10 mouse cellular contexts compared by ENCODE assay signal in genomic region chr9:56463686-56464515, GRCm38 (mm10). TPM values are rescaled to one million over a fixed set of nuclear protein-coding genes. Genes with fewer than 3 reads are reported as not detected.
DNase-seq lines count a peak whose midpoint lies in the region; ATAC-seq and TF ChIP-seq lines count a peak whose summit lies in the region.
"Had no signal": no experiment of that assay in that cellular context is flagged by ENCODE, and none has a peak within 500 bp of the region (broad histone marks: within the 10 kb centered on the region; RNA-seq: fewer than 3 reads in every experiment).

No protein-coding gene starts in this region.

- no peak for ATAC-seq in liver, embryonic 11.5 days (replicated peaks; ENCODE audit: low FRiP score)
- ATAC-seq in forebrain, embryonic 11.5 days (replicated peaks; ENCODE audit: low FRiP score) = no peak

- H3K9ac ChIP-seq in liver, adult 2 months (ENCODE audit: low read depth, low read length) = no peak overlapping the region
- H3K9ac ChIP-seq in liver, embryonic 11.5 days (ENCODE audit: low read depth, low read length) = no peak overlapping the region
- no peak overlapping the region for H3K9ac ChIP-seq in forebrain, embryonic 11.5 days (ENCODE audit: low read length)
- H3K9ac ChIP-seq: forebrain, embryonic 15.5 days had no signal

- DNase-seq in liver, adult 2 months (ENCODE audit: extremely low read depth, low read depth, low spot score) = peak; percentile 40
- DNase-seq in liver, embryonic 11.5 days (ENCODE audit: low spot score) = no peak
- peak; percentile 96 for DNase-seq in fibroblast of lung, adult 2 months (ENCODE audit: low read depth)
- DNase-seq in kidney, adult 11 months = peak; percentile 55
- peak; percentile 44 to 52 for DNase-seq in lung, postnatal 4 days
- DNase-seq in forebrain, embryonic 11.5 days (ENCODE audit: low spot score) = no peak
- no peak for DNase-seq in embryo, embryonic 10.5 days (ENCODE audit: low spot score)
- no peak for DNase-seq in ovary, postnatal 10 days (ENCODE audit: low spot score)

- 72% methylated on average over 4 of the region's 4 CpGs for WGBS in liver, adult 2 months
- 59% methylated on average over 4 of the region's 4 CpGs for WGBS in liver, embryonic 11.5 days
- whole genome bisulfite sequencing in forebrain, embryonic 11.5 days = 78% methylated on average over 4 of the region's 4 CpGs

- H3K4me2 ChIP-seq in liver, embryonic 11.5 days = no peak overlapping the region
- no peak overlapping the region for H3K4me2 ChIP-seq in forebrain, embryonic 11.5 days (ENCODE audit: low read depth, low read length, severe bottlenecking)
- H3K4me2 ChIP-seq: forebrain, embryonic 15.5 days had no signal

- TF ChIP-seq POLR2A in liver, adult 2 months (IDR thresholded peaks at IDR 0.05; ENCODE audit: extremely low read depth, insufficient read depth, low read length) = no peak

- no peak overlapping the region for H3K4me3 ChIP-seq in liver, adult 2 months (ENCODE audit: insufficient read depth, low read depth, low read length)
- no peak overlapping the region for H3K4me3 ChIP-seq in liver, embryonic 11.5 days (ENCODE audit: low read depth, low read length)
- no peak overlapping the region for H3K4me3 ChIP-seq in forebrain, embryonic 11.5 days (ENCODE audit: low read depth, low read length)
- H3K4me3 ChIP-seq: forebrain, embryonic 15.5 days had no signal

- no peaks in the 10 kb centered on the region for H3K27me3 ChIP-seq in liver, adult 2 months (ENCODE audit: control insufficient read depth, insufficient read depth, low read length)
- no peaks in the 10 kb centered on the region for H3K27me3 ChIP-seq in liver, embryonic 11.5 days (replicated peaks; ENCODE audit: control insufficient read depth, insufficient read depth, low read length)
- no peaks in the 10 kb centered on the region for H3K27me3 ChIP-seq in forebrain, embryonic 11.5 days (ENCODE audit: control insufficient read depth, insufficient read depth, low read length)
- H3K27me3 ChIP-seq: forebrain, embryonic 15.5 days; megakaryocyte, embryonic 14.5 days had no signal

- H3K4me1 ChIP-seq in liver, adult 2 months (ENCODE audit: control insufficient read depth, insufficient read depth, low read length) = peaks cover 7% of the 10 kb centered on the region
- H3K4me1 ChIP-seq in liver, embryonic 11.5 days (replicated peaks; ENCODE audit: control insufficient read depth, insufficient read depth, low read length) = peaks cover 5% of the 10 kb centered on the region
- peaks cover 3% of the 10 kb centered on the region; the same call in 1 of the 2 replicates for H3K4me1 ChIP-seq in forebrain, embryonic 11.5 days (replicated peaks; ENCODE audit: control insufficient read depth, insufficient read depth, low read length)

- no peak for TF ChIP-seq CTCF in liver, adult 2 months (IDR thresholded peaks at IDR 0.05; ENCODE audit: low read depth, low read length)

- no peaks in the 10 kb centered on the region for H3K36me3 ChIP-seq in liver, adult 2 months (ENCODE audit: control insufficient read depth, insufficient read depth, low read length)
- H3K36me3 ChIP-seq in liver, embryonic 11.5 days (ENCODE audit: control insufficient read depth, insufficient read depth, low read length) = peaks cover 3% of the 10 kb centered on the region
- H3K36me3 ChIP-seq in forebrain, embryonic 11.5 days (ENCODE audit: control insufficient read depth, insufficient read depth, low read length) = no peaks in the 10 kb centered on the region

- 0 out of 2 replicates have a peak overlapping the region, but pooled peaks have one; percentile 10 for H3K27ac ChIP-seq in liver, adult 2 months (replicated peaks; ENCODE audit: insufficient read depth, low read depth, low read length)
- H3K27ac ChIP-seq in liver, embryonic 11.5 days (ENCODE audit: low read depth, low read length) = no peak overlapping the region
- H3K27ac ChIP-seq in forebrain, embryonic 11.5 days (ENCODE audit: low read depth, low read length) = no peak overlapping the region
- H3K27ac ChIP-seq: forebrain, embryonic 15.5 days had no signal

- no peaks in the 10 kb centered on the region for H3K9me3 ChIP-seq in liver, embryonic 11.5 days (ENCODE audit: control insufficient read depth, low read length)
- no peaks in the 10 kb centered on the region for H3K9me3 ChIP-seq in forebrain, embryonic 11.5 days (ENCODE audit: control insufficient read depth, low read length)
- H3K9me3 ChIP-seq: forebrain, embryonic 15.5 days; megakaryocyte, embryonic 14.5 days had no signal

- peaks cover 3% of the 10 kb centered on the region; the same call in 1 of the 2 replicates for H3K79me2 ChIP-seq in liver, adult 2 months (ENCODE audit: control insufficient read depth, insufficient read depth, low read length)

RNA-seq across cellular contexts. Expression of gene Hmg20a, which starts 45.5 kb away (rescaled TPM):
- total RNA-seq in liver, adult 2 months (2014; rRNA removed) = 6.6 and 8.3 TPM in 2 replicates
- polyA plus RNA-seq in liver, adult 2 months (2012; rRNA removed) = 6.0 and 6.8 TPM in 2 replicates
- polyA plus RNA-seq in liver, embryonic 11.5 days (2014; fragmentation: Nextera tagmentation; extraction: Ambion mirVana) = 38.0 and 42.2 TPM in 2 replicates
- polyA plus RNA-seq in forebrain, embryonic 11.5 days (2014; fragmentation: Nextera tagmentation; extraction: Ambion mirVana) = 73.0 and 74.7 TPM in 2 replicates

RNA-seq across cellular contexts. Expression of gene Peak1, which starts 46.0 kb away (rescaled TPM):
- 9.4 and 10.7 TPM in 2 replicates for total RNA-seq in liver, adult 2 months (2014; rRNA removed)
- 2.1 and 2.8 TPM in 2 replicates for polyA plus RNA-seq in liver, adult 2 months (2012; rRNA removed)
- 8.7 and 10.0 TPM in 2 replicates for polyA plus RNA-seq in liver, embryonic 11.5 days (2014; fragmentation: Nextera tagmentation; extraction: Ambion mirVana)
- 5.8 and 6.2 TPM in 2 replicates for polyA plus RNA-seq in forebrain, embryonic 11.5 days (2014; fragmentation: Nextera tagmentation; extraction: Ambion mirVana)

Comparison
In these comparisons a context has a peak if more than half of its experiments do, and no peak if none do; other contexts are left out.
1. DNase-seq: peak in liver, adult 2 months (single experiment), fibroblast of lung, adult 2 months (single experiment), kidney, adult 11 months (single experiment) and lung, postnatal 4 days (2 of 2); none in liver, embryonic 11.5 days (single experiment), forebrain, embryonic 11.5 days (single experiment), embryo, embryonic 10.5 days (single experiment) and ovary, postnatal 10 days (single experiment).